Mouse (Mus musculus) brain, adult 2 months (tissue): ENCODE measurements at regions not wholly inside any gene's neighbourhood (a gene's known extent, or its start where the extent isn't known, plus 50 kb on each side); places are given as distances from the start of the nearest gene placed in this dataset.
"Not testable (repeated sequence)": the region's sequence is repeated elsewhere in the genome, so short reads cannot be mapped to it uniquely, and the experiment has no call there.

Experiments
- DNase-seq: peaks from one replicate; pipeline ENCODE4 v3.0.0; 2011; ENCODE audit warnings: low read depth, low spot score

- DNase-seq, result peak; percentile 30
Measured at GRCm38 (mm10) chr6:10803383-10803782, 1103.9 kb downstream of the Ndufa4 start.

GRCm38 (mm10) chr6:10758620-10759311 lies 1148.5 kb downstream of the Ndufa4 start:
- DNase-seq, result peak; percentile 42

GRCm38 (mm10) chr6:10758051-10758450 lies 1149.2 kb downstream of the Ndufa4 start:
- DNase-seq, result no peak

- peak; percentile 58 for DNase-seq
Measured at GRCm38 (mm10) chr6:10744056-10744455, 1163.2 kb downstream of the Ndufa4 start.

- DNase-seq, result peak; percentile 15
Measured at GRCm38 (mm10) chr6:10722566-10722965, 1184.7 kb downstream of the Ndufa4 start.

GRCm38 (mm10) chr6:10690526-10690925 lies 1216.8 kb downstream of the Ndufa4 start:
- not testable (repeated sequence) for DNase-seq
